Mouse (Mus musculus): ENCODE data around the gene Polr1c.
A peak's percentile ranks its signal among the peaks of the same experiment; 100 is the strongest.

Gene Polr1c

GRCm38 (mm10) chr17:46247512-46248188 lies at the start of gene Polr1c, which contains the start of gene Yipf3:
Polr1c (minus strand) TSS chr17:46248054.
Yipf3 (plus strand) TSS chr17:46248080.
- DNase-seq: peak; percentile 95 to 97

DNA sequence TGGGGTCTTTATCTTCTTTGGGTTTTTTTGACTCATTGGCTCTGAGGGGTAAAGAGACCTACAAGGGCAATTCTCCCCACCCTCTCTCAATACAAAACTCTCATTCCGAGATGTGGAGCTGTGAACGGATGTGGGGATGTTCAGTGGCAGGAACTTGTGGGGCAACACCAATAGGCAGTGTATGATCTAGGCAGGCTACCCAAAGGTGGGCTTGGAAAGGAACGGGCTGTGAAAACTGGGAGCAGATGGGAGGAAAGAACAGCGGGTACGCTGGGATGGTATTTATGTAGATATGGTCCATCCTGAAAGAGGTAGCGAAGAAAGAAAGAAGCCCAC lies 49.1 kb upstream of the Polr1c start:
- DNase-seq: no peak

DNA sequence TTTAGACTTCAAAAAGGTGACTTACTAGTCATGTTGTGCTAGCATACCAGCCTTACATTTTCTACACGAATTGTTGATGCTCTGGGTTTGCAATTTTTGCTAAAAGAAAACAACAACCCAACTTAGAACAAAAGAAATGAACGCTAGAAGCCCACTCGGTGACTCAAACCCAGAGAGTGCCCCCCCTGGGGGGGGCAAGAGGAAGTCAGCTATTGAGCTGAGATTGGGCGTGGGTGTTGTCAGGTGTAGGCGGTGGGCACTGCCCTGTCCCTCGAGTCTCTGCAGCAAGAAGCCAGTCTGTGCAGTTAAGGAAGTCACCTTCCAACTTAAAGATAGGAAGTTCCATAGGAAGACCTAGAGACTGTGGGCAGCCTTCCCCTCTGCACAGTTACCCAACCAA lies 48.7 kb upstream of the Polr1c start:
- no peak for DNase-seq

- DNase-seq: no peak
Measured at GRCm38 (mm10) chr17:46287678-46288095, 39.8 kb upstream of the Polr1c start.

DNA sequence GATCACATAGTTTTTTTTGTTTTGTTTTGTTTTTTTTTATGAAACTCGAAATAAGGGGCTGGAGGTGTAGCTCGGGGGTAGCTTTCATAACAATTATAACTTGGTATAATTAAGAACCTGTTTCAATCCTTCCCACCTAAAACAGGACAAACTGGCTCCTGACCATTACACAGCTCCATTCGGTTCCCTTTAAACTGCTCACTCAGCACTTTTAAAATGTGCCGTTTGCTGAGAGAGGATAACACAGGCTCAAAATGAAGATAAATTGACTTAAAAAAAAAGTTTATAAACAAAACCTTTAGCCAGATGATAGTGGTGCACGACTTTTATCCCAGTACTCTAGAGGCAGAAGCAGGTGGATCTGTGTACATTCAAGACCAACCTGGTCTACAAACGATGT lies 37.6 kb upstream of the Polr1c start:
- no peak for DNase-seq

DNA sequence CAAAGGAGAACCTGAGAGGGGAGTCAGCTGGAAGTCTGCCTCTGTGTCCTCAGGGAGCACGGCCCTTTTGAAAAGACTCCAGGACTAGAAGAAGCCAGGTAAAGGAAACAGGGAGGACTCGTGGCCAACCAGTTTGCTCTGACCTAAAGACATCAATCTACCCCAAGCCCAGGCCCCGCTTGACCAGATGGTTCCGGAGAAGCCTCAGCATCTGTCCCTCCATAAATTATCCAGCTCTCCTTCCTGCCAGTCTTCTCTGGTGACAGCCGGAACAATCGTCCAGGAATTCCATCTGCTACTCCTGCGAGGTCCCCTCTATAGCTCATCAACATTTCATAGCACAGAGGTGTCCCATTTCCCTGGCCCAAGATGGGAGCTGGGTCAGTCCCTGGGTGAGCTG lies 36.8 kb upstream of the Polr1c start:
- DNase-seq: no peak

DNA sequence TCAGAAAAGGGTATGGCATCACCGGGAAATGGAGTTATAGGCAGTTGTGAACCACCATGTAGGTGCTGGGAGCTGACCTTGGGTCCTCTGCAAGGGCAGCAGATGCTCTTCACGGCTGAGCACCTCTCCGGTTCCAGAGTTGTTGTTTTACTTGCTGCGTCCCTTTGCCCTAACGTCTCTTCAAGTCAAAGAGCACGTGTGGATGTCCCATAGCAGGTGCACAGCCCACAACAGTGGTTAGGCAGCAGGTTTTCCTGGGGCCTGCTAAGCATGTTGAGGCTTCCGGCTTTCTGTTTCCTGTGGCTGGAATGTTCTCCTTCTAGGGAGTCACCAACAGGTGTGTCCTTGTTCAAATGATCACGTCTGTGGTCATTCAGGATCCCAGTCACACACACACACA lies 36.1 kb upstream of the Polr1c start:
- no peak for DNase-seq

- no peak for DNase-seq
Measured at GRCm38 (mm10) chr17:46283140-46283539, 35.3 kb upstream of the Polr1c start.

- DNase-seq: peak; percentile 91 to 96
Measured at GRCm38 (mm10) chr17:46282483-46283123, 34.7 kb upstream of the Polr1c start, which contains the start of gene Tjap1. Tjap1 (minus strand) TSS chr17:46283026.

- DNase-seq: no peak
Measured at GRCm38 (mm10) chr17:46278011-46278765, 30.3 kb upstream of the Polr1c start.

DNA sequence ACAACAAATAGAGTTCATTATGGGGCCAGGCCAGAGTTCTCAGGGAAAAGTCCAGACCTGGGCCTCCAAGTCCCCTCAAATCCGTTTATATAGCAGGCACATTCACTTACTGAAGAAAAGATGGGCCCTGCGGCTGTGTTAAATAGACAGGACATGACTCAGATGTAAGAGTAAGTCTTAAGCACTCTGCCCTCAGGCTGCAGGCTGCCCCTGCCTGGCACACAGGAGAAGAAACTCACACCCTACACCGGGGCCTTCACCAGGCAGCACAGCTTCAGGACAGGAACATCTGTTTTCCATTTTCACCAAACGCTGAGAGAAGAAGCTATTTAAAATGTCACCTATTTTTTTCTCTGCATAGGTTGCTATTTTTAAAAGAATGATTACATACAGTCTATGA lies 29.7 kb upstream of the Polr1c start:
- no peak for DNase-seq

DNA sequence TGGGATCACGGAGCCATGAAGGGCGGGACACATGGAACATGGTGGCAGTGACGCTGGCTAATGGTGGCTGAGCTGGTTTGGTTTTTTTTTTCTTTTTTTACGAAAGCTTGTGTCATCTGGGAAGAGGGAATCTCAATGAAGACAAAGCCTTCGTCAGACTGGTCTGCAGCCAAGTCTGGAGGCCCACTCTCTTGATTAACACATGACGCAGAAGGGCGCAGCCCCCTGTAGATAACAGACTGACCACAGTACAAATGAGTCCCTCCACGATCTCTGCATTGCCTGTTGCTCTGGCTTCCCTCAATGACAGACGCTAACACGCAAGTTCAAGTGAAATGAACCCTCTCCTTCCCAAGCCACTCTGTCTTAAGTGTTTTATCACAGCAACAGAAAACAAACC lies 27.7 kb upstream of the Polr1c start:
- no peak for DNase-seq

GRCm38 (mm10) chr17:46275034-46275433 lies 27.2 kb upstream of the Polr1c start:
- no peak for DNase-seq

- DNase-seq: no peak
Measured at GRCm38 (mm10) chr17:46274465-46274864, 26.6 kb upstream of the Polr1c start.

GRCm38 (mm10) chr17:46273803-46274236 lies 26.0 kb upstream of the Polr1c start:
- no peak for DNase-seq

- no peak for DNase-seq
Measured at GRCm38 (mm10) chr17:46272675-46273074, 24.8 kb upstream of the Polr1c start.

GRCm38 (mm10) chr17:46272058-46272457 lies 24.2 kb upstream of the Polr1c start:
- DNase-seq: no peak

- DNase-seq: no peak
Measured at GRCm38 (mm10) chr17:46269771-46270534, 22.1 kb upstream of the Polr1c start.

- DNase-seq: no peak
Measured at GRCm38 (mm10) chr17:46268026-46268720, 20.3 kb upstream of the Polr1c start.

DNA sequence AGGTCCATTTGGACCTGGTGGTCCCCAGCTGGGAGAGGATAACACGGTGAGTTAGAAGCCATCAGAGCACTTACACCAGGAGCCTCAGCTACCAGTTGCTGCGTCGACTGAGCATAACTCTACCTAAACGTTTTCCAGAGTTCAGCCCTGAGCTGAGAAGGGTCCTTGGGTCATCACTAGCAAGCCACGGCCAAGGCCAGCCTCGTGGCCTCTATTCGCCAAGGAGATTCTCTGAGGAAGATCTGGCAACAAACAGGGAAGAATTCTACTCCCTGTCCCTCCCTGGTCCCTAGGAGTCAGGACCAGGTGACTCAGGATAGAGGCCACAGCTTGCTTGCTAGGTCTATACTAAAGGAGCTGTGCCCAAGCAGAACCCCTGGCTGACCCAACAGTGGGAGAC lies 19.7 kb upstream of the Polr1c start:
- DNase-seq: no peak

- no peak for DNase-seq
Measured at GRCm38 (mm10) chr17:46266986-46267385, 19.1 kb upstream of the Polr1c start.

DNA sequence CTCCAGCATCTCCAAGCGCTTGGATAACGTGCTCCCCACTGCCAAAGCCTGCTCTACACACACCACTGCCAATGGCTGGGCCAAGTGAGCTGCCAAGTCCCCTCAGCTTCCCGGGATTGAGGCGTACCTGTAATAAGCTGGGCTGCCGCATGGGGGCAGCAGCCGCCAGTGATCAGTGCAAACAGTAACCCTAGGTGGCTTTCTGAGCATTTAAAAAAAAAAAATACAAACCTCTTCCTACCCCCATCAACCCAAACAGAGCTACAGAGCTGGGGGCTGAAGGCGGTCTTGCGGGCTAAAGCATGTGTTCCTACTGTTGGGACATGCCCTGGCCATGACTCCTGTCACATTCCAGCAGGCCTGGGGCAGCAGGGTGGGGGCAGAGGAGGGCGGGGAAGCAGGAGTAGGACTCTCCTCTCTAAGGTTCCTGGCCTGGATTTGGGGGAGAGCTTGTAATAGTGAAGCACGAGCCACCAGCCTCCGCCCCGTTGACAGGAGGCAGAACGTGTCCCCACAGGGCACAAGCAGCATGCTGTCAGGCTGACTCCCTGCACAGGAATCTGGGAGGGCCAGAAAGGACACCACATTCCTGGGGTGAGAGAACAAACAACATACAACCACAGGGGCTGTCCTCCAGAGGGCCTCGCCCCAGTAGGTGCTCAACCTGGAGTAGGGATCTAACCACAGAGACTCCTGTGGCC lies 18.2 kb upstream of the Polr1c start:
- peak; percentile 93 to 94 for DNase-seq

Data from cerebellum, postnatal 25 days (tissue).